Mouse (Mus musculus) embryonic facial prominence, embryonic 13.5 days (tissue): ENCODE measurements around the gene Defb21. TPM values are rescaled to one million over a fixed set of nuclear protein-coding genes. Genes with fewer than 3 reads are reported as not detected.

Experiments
- ATAC-seq: fragments of 200-750 bp; cut with Nextera tagmentation; 2 replicates; pipeline ENCODE4 v1.8.0; 2017; ENCODE audit warnings: low read depth; ENCODE audit not compliant: insufficient number of reproducible peaks, insufficient read depth, low FRiP score, low TSS enrichment
- H3K27ac ChIP-seq: fragments of 300-500 bp; sonication (generic); 2 replicates; pipeline ENCODE4 v1.5.1; 2015; ENCODE audit warnings: moderate library complexity, mild to moderate bottlenecking, inconsistent platforms
- H3K27me3 ChIP-seq: fragments of 300-500 bp; sonication (generic); 2 replicates; pipeline ENCODE4 v1.6.1; 2015; ENCODE audit warnings: mild to moderate bottlenecking, inconsistent platforms
- H3K36me3 ChIP-seq: fragments of 300-500 bp; sonication (generic); 2 replicates; pipeline ENCODE4 v1.6.1; 2015; ENCODE audit warnings: mild to moderate bottlenecking, inconsistent platforms
- H3K4me1 ChIP-seq: fragments of 300-500 bp; sonication (generic); 2 replicates; pipeline ENCODE4 v1.6.1; 2015; ENCODE audit warnings: inconsistent platforms
- H3K4me2 ChIP-seq: fragments of 300-500 bp; sonication (generic); 2 replicates; pipeline ENCODE4 v1.6.1; 2015; ENCODE audit warnings: moderate library complexity, mild to moderate bottlenecking, inconsistent platforms
- H3K4me3 ChIP-seq: fragments of 300-500 bp; sonication (generic); 2 replicates; pipeline ENCODE4 v1.5.1; 2015; ENCODE audit warnings: mild to moderate bottlenecking, inconsistent platforms
- H3K9ac ChIP-seq: fragments of 300-500 bp; sonication (generic); 2 replicates; pipeline ENCODE4 v1.6.1; 2015; ENCODE audit warnings: mild to moderate bottlenecking, inconsistent platforms
- H3K9me3 ChIP-seq: fragments of 300-500 bp; sonication (generic); 2 replicates; pipeline ENCODE4 v1.6.1; 2016; ENCODE audit warnings: inconsistent platforms
- WGBS: fragments of 180-500 bp; shearing (Covaris S2); methylation state at CpG from one replicate; pipeline ENCODE4 v1.1.7; 2015; ENCODE audit warnings: mixed read lengths; 5-methylcytosine and 5-hydroxymethylcytosine counted together
- polyA plus RNA-seq: library from polyadenylated mRNA; unstranded; fragments of >200 nt; fragmentation: Nextera tagmentation; extraction: Ambion mirVana; gene quantifications from 2 replicates; pipeline ENCODE4 v1.2.1, GENCODE M21; 2015

Gene Defb21
- polyA plus RNA-seq, 1 experiment from 2014 or later = not detected

- no peaks in the 10 kb centered on the region for H3K27me3 ChIP-seq
- no peaks in the 10 kb centered on the region for H3K4me1 ChIP-seq
- no peak overlapping the region for H3K4me2 ChIP-seq
- H3K4me3 ChIP-seq = no peak overlapping the region
- ATAC-seq = no peak
- H3K27ac ChIP-seq = no peak overlapping the region
- H3K36me3 ChIP-seq = no peaks in the 10 kb centered on the region
- H3K9ac ChIP-seq = no peak overlapping the region
- H3K9me3 ChIP-seq = no peaks in the 10 kb centered on the region
- WGBS = 100% methylated on average over 1 of the region's 1 CpGs
These were observed 36.2 kb downstream of the Defb21 start for GRCm38 (mm10) chr2:152608719-152609118.

GRCm38 (mm10) chr2:152612193-152612592 is 39.6 kb downstream of the Defb21 start:
- Histone ChIP-seq H3K4me3 (no peak overlapping the region), H3K9ac (no peak overlapping the region), H3K9me3 (no peaks in the 10 kb centered on the region), H3K27ac (no peak overlapping the region), H3K4me2 (no peak overlapping the region; the same call in 1 of the 2 replicates), H3K4me1 (no peaks in the 10 kb centered on the region), H3K36me3 (no peaks in the 10 kb centered on the region), H3K27me3 (no peaks in the 10 kb centered on the region)
- WGBS = 31% methylated on average over 7 of the region's 8 CpGs
- no peak for ATAC-seq

GRCm38 (mm10) chr2:152615563-152615962 is 43.0 kb downstream of the Defb21 start:
- no peak overlapping the region for H3K9ac ChIP-seq
- H3K4me2 ChIP-seq = no peak overlapping the region
- no peak overlapping the region for H3K4me3 ChIP-seq
- no peak overlapping the region for H3K27ac ChIP-seq
- H3K36me3 ChIP-seq = no peaks in the 10 kb centered on the region
- ATAC-seq = no peak
- WGBS = 12% methylated on average over 7 of the region's 7 CpGs
- H3K27me3 ChIP-seq = no peaks in the 10 kb centered on the region
- H3K4me1 ChIP-seq = no peaks in the 10 kb centered on the region
- no peaks in the 10 kb centered on the region for H3K9me3 ChIP-seq

- H3K9me3 ChIP-seq = no peaks in the 10 kb centered on the region
- no peak overlapping the region for H3K4me3 ChIP-seq
- H3K9ac ChIP-seq = no peak overlapping the region
- 67% methylated on average over 6 of the region's 6 CpGs for WGBS
- no peaks in the 10 kb centered on the region for H3K36me3 ChIP-seq
- H3K4me1 ChIP-seq = no peaks in the 10 kb centered on the region
- H3K4me2 ChIP-seq = no peak overlapping the region
- H3K27me3 ChIP-seq = no peaks in the 10 kb centered on the region
- ATAC-seq = no peak
- no peak overlapping the region for H3K27ac ChIP-seq
These were observed 43.9 kb downstream of the Defb21 start for GRCm38 (mm10) chr2:152616470-152616869.

GRCm38 (mm10) chr2:152617374-152617773 is 44.8 kb downstream of the Defb21 start:
- Histone ChIP-seq H3K4me1 (no peaks in the 10 kb centered on the region), H3K27ac (no peak overlapping the region), H3K9me3 (no peaks in the 10 kb centered on the region), H3K4me2 (no peak overlapping the region), H3K4me3 (no peak overlapping the region), H3K9ac (no peak overlapping the region), H3K27me3 (no peaks in the 10 kb centered on the region), H3K36me3 (no peaks in the 10 kb centered on the region)
- no peak for ATAC-seq
- WGBS = 57% methylated on average over 5 of the region's 5 CpGs

- Histone ChIP-seq H3K9me3 (no peaks in the 10 kb centered on the region), H3K27ac (no peak overlapping the region), H3K36me3 (no peaks in the 10 kb centered on the region), H3K27me3 (peaks cover 12% of the 10 kb centered on the region), H3K4me1 (no peaks in the 10 kb centered on the region), H3K4me2 (no peak overlapping the region), H3K4me3 (no peak overlapping the region), H3K9ac (no peak overlapping the region)
- ATAC-seq = no peak
- WGBS = 56% methylated on average over 9 of the region's 9 CpGs
These were observed 48.0 kb downstream of the Defb21 start for GRCm38 (mm10) chr2:152620367-152621134.

- no peak overlapping the region for H3K4me2 ChIP-seq
- no peak overlapping the region for H3K4me3 ChIP-seq
- no peak overlapping the region for H3K27ac ChIP-seq
- H3K9ac ChIP-seq = no peak overlapping the region
- 90% methylated on average over 13 of the region's 13 CpGs for WGBS
- peaks cover 12% of the 10 kb centered on the region for H3K4me1 ChIP-seq
- H3K36me3 ChIP-seq = no peaks in the 10 kb centered on the region
- no peaks in the 10 kb centered on the region for H3K9me3 ChIP-seq
- peaks cover 28% of the 10 kb centered on the region for H3K27me3 ChIP-seq
- ATAC-seq = no peak
These were observed 49.6 kb downstream of the Defb21 start for GRCm38 (mm10) chr2:152622151-152622550.

- H3K27ac ChIP-seq = no peak within 1 kb of the TSS
- ATAC-seq = no peak
- no peaks in the 10 kb centered on the region for H3K9me3 ChIP-seq
- peaks cover 14% of the 10 kb centered on the region for H3K4me1 ChIP-seq
- no peak within 1 kb of the TSS for H3K4me3 ChIP-seq
- H3K36me3 ChIP-seq = no peaks in the 10 kb centered on the region
- no peak within 1 kb of the TSS for H3K9ac ChIP-seq
- no peak within 1 kb of the TSS for H3K4me2 ChIP-seq
- H3K27me3 ChIP-seq = peaks cover 36% of the 10 kb centered on the region
- WGBS = 82% methylated on average over 7 of the region's 7 CpGs
These were observed 50.4 kb downstream of the Defb21 start, which contains the start of gene Defb25 for GRCm38 (mm10) chr2:152622953-152623352. TSS of gene Defb25 (minus strand) at chr2:152623053.

Other genes with a start within 250 kb of the Defb21 start
- 83.9 and 95.9 TPM in 2 replicates for gene Rbck1, start 240.1 kb upstream of the Defb21 start, polyA plus RNA-seq
- 2.8 and 2.9 TPM in 2 replicates for gene Trib3, start 228.7 kb upstream of the Defb21 start, polyA plus RNA-seq
- gene Nrsn2, start 196.1 kb upstream of the Defb21 start, polyA plus RNA-seq = 2.1 and 2.3 TPM in 2 replicates
- gene Sox12, start 174.7 kb upstream of the Defb21 start, polyA plus RNA-seq = 13.1 and 13.2 TPM in 2 replicates
- 44.1 and 47.8 TPM in 2 replicates for gene Zcchc3, start 157.7 kb upstream of the Defb21 start, polyA plus RNA-seq
- gene 6820408C15Rik, start 157.2 kb upstream of the Defb21 start, polyA plus RNA-seq = 0.25 and 0.44 TPM in 2 replicates
- not detected in 2 replicates for gene Defb23, start 108.1 kb upstream of the Defb21 start, polyA plus RNA-seq
- not detected in 2 replicates for gene Defb20, start 95.7 kb upstream of the Defb21 start, polyA plus RNA-seq
- gene Defb22, start 82.6 kb upstream of the Defb21 start, polyA plus RNA-seq = not detected in 2 replicates
- gene Defb26, start 61.1 kb upstream of the Defb21 start, polyA plus RNA-seq = not detected in 2 replicates
- not detected in 2 replicates for gene Defb28, start 54.5 kb upstream of the Defb21 start, polyA plus RNA-seq
- not detected in 2 replicates for gene Defb29, start 32.6 kb upstream of the Defb21 start, polyA plus RNA-seq
- gene Gm17416, start 3.4 kb upstream of the Defb21 start, polyA plus RNA-seq = not detected in 2 replicates
- gene Defb19, start 7.6 kb downstream of the Defb21 start, polyA plus RNA-seq = not detected in 2 replicates
- gene Defb45, start 26.7 kb downstream of the Defb21 start, polyA plus RNA-seq = not detected in 2 replicates
- gene Defb36, start 31.6 kb downstream of the Defb21 start, polyA plus RNA-seq = not detected in 2 replicates
- gene Defb25, start 50.3 kb downstream of the Defb21 start, polyA plus RNA-seq = 1.3 TPM in 1 of 2 replicates, not detected in the other
- gene Rem1, start 54.2 kb downstream of the Defb21 start, polyA plus RNA-seq = 1.7 and 3.6 TPM in 2 replicates
- 123 and 125 TPM in 2 replicates for gene H13, start 96.7 kb downstream of the Defb21 start, polyA plus RNA-seq
- gene Mcts2, start 114.3 kb downstream of the Defb21 start, polyA plus RNA-seq = 37.3 and 40.7 TPM in 2 replicates
- 179 and 189 TPM in 2 replicates for gene Id1, start 163.5 kb downstream of the Defb21 start, polyA plus RNA-seq
- gene Cox4i2, start 181.4 kb downstream of the Defb21 start, polyA plus RNA-seq = 29.3 and 29.8 TPM in 2 replicates